Mouse (Mus musculus) cortical plate, adult 2 months (tissue): ENCODE measurements around the gene Rcor2.

ENCODE experiments used
- CTCF ChIP-seq: fragments of 200-500 bp; IDR thresholded peaks from 2 replicates; pipeline ENCODE4 v1.5.1; 2011; ENCODE audit warnings: mild to moderate bottlenecking, control low read depth, low read length; ENCODE audit not compliant: insufficient read depth; ENCODE audit errors: extremely low read depth
- POLR2A ChIP-seq: fragments of 200-500 bp; IDR thresholded peaks from 2 replicates; pipeline ENCODE4 v1.6.1; 2011; ENCODE audit warnings: mild to moderate bottlenecking, low read length, control low read depth; ENCODE audit not compliant: insufficient read depth; ENCODE audit errors: extremely low read depth

DNA sequence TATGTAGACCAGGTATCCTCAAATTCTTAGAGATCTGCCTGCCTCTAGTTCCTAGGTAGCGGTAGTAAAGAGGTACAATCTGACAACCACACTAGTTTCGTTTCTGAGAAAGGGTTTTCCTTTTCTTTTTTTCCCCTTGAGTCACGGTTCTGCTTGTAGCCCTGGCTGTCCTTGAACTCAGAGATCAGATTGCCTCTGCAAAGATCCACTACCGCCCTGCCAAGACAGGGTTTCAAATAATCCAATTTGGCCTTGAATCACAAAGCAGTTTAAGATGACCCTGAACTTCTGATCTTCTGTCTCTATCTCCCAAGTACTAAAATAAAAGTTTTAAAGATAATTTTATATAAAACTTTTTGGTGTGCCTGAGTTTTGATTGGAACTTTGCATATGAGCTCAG, 50.6 kb downstream of the Rcor2 start:
- no peak for TF ChIP-seq CTCF
- TF ChIP-seq POLR2A: no peak
